Mouse (Mus musculus) forelimb bud, embryonic 11.5 days (tissue): ENCODE results near the gene Ier3.

Source experiments
- DNase-seq: peaks from one replicate; pipeline ENCODE4 v3.0.0-alpha.2; 2012; ENCODE audit warnings: low read depth, low spot score

The Ier3 gene

GRCm38 (mm10) chr17:35810900-35811648, 10.4 kb upstream of the Ier3 start:
- DNase-seq, result no peak

- no peak for DNase-seq
Observed at GRCm38 (mm10) chr17:35812307-35812706, 9.2 kb upstream of the Ier3 start.

- DNase-seq, result no peak
Observed at GRCm38 (mm10) chr17:35812736-35813135, 8.7 kb upstream of the Ier3 start.

- DNase-seq, result no peak
Observed at GRCm38 (mm10) chr17:35813245-35813647, 8.2 kb upstream of the Ier3 start.

GRCm38 (mm10) chr17:35813653-35814052, 7.8 kb upstream of the Ier3 start:
- no peak for DNase-seq

GRCm38 (mm10) chr17:35814678-35815077, 6.8 kb upstream of the Ier3 start:
- no peak for DNase-seq

GRCm38 (mm10) chr17:35815836-35816235, 5.6 kb upstream of the Ier3 start:
- DNase-seq, result no peak

GRCm38 (mm10) chr17:35816686-35817085, 4.8 kb upstream of the Ier3 start:
- DNase-seq, result no peak

GRCm38 (mm10) chr17:35817226-35817625, 4.3 kb upstream of the Ier3 start:
- DNase-seq, result peak; percentile 59

GRCm38 (mm10) chr17:35820111-35820510, 1.4 kb upstream of the Ier3 start:
- DNase-seq, result no peak

GRCm38 (mm10) chr17:35822564-35822963, 1.1 kb downstream of the Ier3 start:
- no peak for DNase-seq

- peak; percentile 81 for DNase-seq
Observed at GRCm38 (mm10) chr17:35822964-35823937, 1.8 kb downstream of the Ier3 start, which contains the start of gene Flot1. Flot1 (plus strand) TSS chr17:35823230.

GRCm38 (mm10) chr17:35824402-35824801, 2.9 kb downstream of the Ier3 start:
- no peak for DNase-seq

GRCm38 (mm10) chr17:35825109-35825850, 3.8 kb downstream of the Ier3 start:
- DNase-seq, result no peak

GRCm38 (mm10) chr17:35829737-35830136, 8.3 kb downstream of the Ier3 start:
- DNase-seq, result peak; percentile 79

- no peak for DNase-seq
Observed at GRCm38 (mm10) chr17:35832400-35833238, 11.1 kb downstream of the Ier3 start.

GRCm38 (mm10) chr17:35833239-35833751, 11.8 kb downstream of the Ier3 start:
- DNase-seq, result no peak

GRCm38 (mm10) chr17:35833894-35834293, 12.4 kb downstream of the Ier3 start:
- no peak for DNase-seq

- no peak for DNase-seq
Observed at GRCm38 (mm10) chr17:35834696-35835422, 13.4 kb downstream of the Ier3 start.
